Mouse (Mus musculus): ENCODE data around the gene Otp. TPM values are rescaled to one million over a fixed set of nuclear protein-coding genes. Genes with fewer than 3 reads are reported as not detected.
A peak's percentile ranks its signal among the peaks of the same experiment; 100 is the strongest.

Otp gene
- polyA plus RNA-seq, 1 experiment from 2014 or later, result not detected

GRCm38 (mm10) chr13:94907841-94908240 is 32.4 kb downstream of the Otp start:
- WGBS, result 89% methylated on average over 10 of the region's 10 CpGs
- ATAC-seq (ENCODE audit: low FRiP score, low TSS enrichment), result no peak

GRCm38 (mm10) chr13:94912961-94913360 is 37.6 kb downstream of the Otp start:
- no peaks in the 10 kb centered on the region for H3K9me3 ChIP-seq (ENCODE audit: control insufficient read depth, low read length)
- no peak overlapping the region for H3K27ac ChIP-seq (ENCODE audit: low read depth, low read length)
- WGBS, result 10% methylated on average over 11 of the region's 11 CpGs
- no peak overlapping the region for H3K9ac ChIP-seq (ENCODE audit: low read depth, low read length)
- no peak overlapping the region for H3K4me3 ChIP-seq (ENCODE audit: low read length)
- no peak for ATAC-seq (ENCODE audit: low FRiP score, low TSS enrichment)
- H3K36me3 ChIP-seq (ENCODE audit: control insufficient read depth, insufficient read depth, low read length), result no peaks in the 10 kb centered on the region
- H3K4me1 ChIP-seq (ENCODE audit: control insufficient read depth, insufficient read depth, low read length), result no peaks in the 10 kb centered on the region
- H3K4me2 ChIP-seq (replicated peaks; ENCODE audit: low read depth, low read length), result peak overlapping the region; percentile 30
- peaks cover 4% of the 10 kb centered on the region; the same call in 1 of the 2 replicates for H3K27me3 ChIP-seq (ENCODE audit: control insufficient read depth, insufficient read depth, low read length)

More at GRCm38 (mm10) chr13:94907841-94908240, 32.4 kb downstream of the Otp start:
- H3K27ac ChIP-seq (ENCODE audit: low read depth, low read length), result no peak overlapping the region
- no peak overlapping the region for H3K4me3 ChIP-seq (ENCODE audit: low read length)
- no peak overlapping the region for H3K9ac ChIP-seq (ENCODE audit: low read depth, low read length)
- no peak overlapping the region for H3K4me2 ChIP-seq (replicated peaks; ENCODE audit: low read depth, low read length)
- H3K36me3 ChIP-seq (ENCODE audit: control insufficient read depth, insufficient read depth, low read length), result no peaks in the 10 kb centered on the region
- no peaks in the 10 kb centered on the region for H3K27me3 ChIP-seq (ENCODE audit: control insufficient read depth, insufficient read depth, low read length)
- no peaks in the 10 kb centered on the region for H3K4me1 ChIP-seq (ENCODE audit: control insufficient read depth, insufficient read depth, low read length)
- H3K9me3 ChIP-seq (ENCODE audit: control insufficient read depth, low read length), result no peaks in the 10 kb centered on the region

GRCm38 (mm10) chr13:94915654-94916053 is 40.3 kb downstream of the Otp start:
- ATAC-seq (ENCODE audit: low FRiP score, low TSS enrichment), result no peak
- Histone ChIP-seq H3K4me2 (replicated peaks; ENCODE audit: low read depth, low read length) (no peak overlapping the region), H3K36me3 (ENCODE audit: control insufficient read depth, insufficient read depth, low read length) (no peaks in the 10 kb centered on the region), H3K4me1 (ENCODE audit: control insufficient read depth, insufficient read depth, low read length) (no peaks in the 10 kb centered on the region), H3K9me3 (ENCODE audit: control insufficient read depth, low read length) (no peaks in the 10 kb centered on the region), H3K4me3 (ENCODE audit: low read length) (no peak overlapping the region), H3K27ac (ENCODE audit: low read depth, low read length) (no peak overlapping the region), H3K9ac (ENCODE audit: low read depth, low read length) (no peak overlapping the region), H3K27me3 (ENCODE audit: control insufficient read depth, insufficient read depth, low read length) (peaks cover 4% of the 10 kb centered on the region; the same call in 1 of the 2 replicates)
- WGBS, result 66% methylated on average over 5 of the region's 5 CpGs

GRCm38 (mm10) chr13:94928086-94928485 is 52.7 kb downstream of the Otp start:
- no peak overlapping the region for H3K9ac ChIP-seq (ENCODE audit: low read depth, low read length)
- no peak for ATAC-seq (ENCODE audit: low FRiP score, low TSS enrichment)
- H3K4me2 ChIP-seq (replicated peaks; ENCODE audit: low read depth, low read length), result no peak overlapping the region
- no peaks in the 10 kb centered on the region for H3K4me1 ChIP-seq (ENCODE audit: control insufficient read depth, insufficient read depth, low read length)
- no peaks in the 10 kb centered on the region for H3K9me3 ChIP-seq (ENCODE audit: control insufficient read depth, low read length)
- H3K27ac ChIP-seq (ENCODE audit: low read depth, low read length), result no peak overlapping the region
- WGBS, result 83% methylated on average over 3 of the region's 3 CpGs
- no peak overlapping the region for H3K4me3 ChIP-seq (ENCODE audit: low read length)
- no peaks in the 10 kb centered on the region for H3K36me3 ChIP-seq (ENCODE audit: control insufficient read depth, insufficient read depth, low read length)
- peaks cover 7% of the 10 kb centered on the region for H3K27me3 ChIP-seq (ENCODE audit: control insufficient read depth, insufficient read depth, low read length)

Other genes with a start within 250 kb of the Otp start
- 255 and 371 TPM in 2 replicates for gene Tbca, start 86.7 kb upstream of the Otp start, polyA plus RNA-seq (2014; fragmentation: Nextera tagmentation; extraction: Ambion mirVana)
- 15.9 and 25.3 TPM in 2 replicates for gene Wdr41, start 100.7 kb downstream of the Otp start, polyA plus RNA-seq (2014; fragmentation: Nextera tagmentation; extraction: Ambion mirVana)